Mouse (Mus musculus) neural tube, embryonic 12.5 days (tissue): Measurements from ENCODE around the gene Arhgef7. TPM values are rescaled to one million over a fixed set of nuclear protein-coding genes. Genes with fewer than 3 reads are reported as not detected.

Experiments used
- ATAC-seq: fragments of 200-750 bp; cut with Nextera tagmentation; 2 replicates; pipeline ENCODE4 v1.8.0; 2017; ENCODE audit warnings: low read depth, mild to moderate bottlenecking, moderate TSS enrichment, moderate library complexity; ENCODE audit not compliant: low FRiP score
- H3K27ac ChIP-seq: fragments of 300-500 bp; sonication (generic); 2 replicates; pipeline ENCODE4 v1.5.1; 2016
- H3K27me3 ChIP-seq: fragments of 300-500 bp; sonication (generic); replicated peaks from 2 replicates; pipeline ENCODE4 v1.6.1; 2016; ENCODE audit warnings: mild to moderate bottlenecking
- H3K36me3 ChIP-seq: fragments of 300-500 bp; sonication (generic); 2 replicates; pipeline ENCODE4 v1.6.1; 2016; ENCODE audit warnings: mild to moderate bottlenecking
- H3K4me1 ChIP-seq: fragments of 300-500 bp; sonication (generic); 2 replicates; pipeline ENCODE4 v1.6.1; 2016
- H3K4me2 ChIP-seq: fragments of 300-500 bp; sonication (generic); replicated peaks from 2 replicates; pipeline ENCODE4 v1.6.1; 2016; ENCODE audit warnings: mild to moderate bottlenecking
- H3K4me3 ChIP-seq: fragments of 300-500 bp; sonication (generic); 2 replicates; pipeline ENCODE4 v1.5.1; 2016
- H3K9ac ChIP-seq: fragments of 300-500 bp; sonication (generic); 2 replicates; pipeline ENCODE4 v1.6.1; 2016; ENCODE audit warnings: mild to moderate bottlenecking
- H3K9me3 ChIP-seq: fragments of 300-500 bp; sonication (generic); 2 replicates; pipeline ENCODE4 v1.6.1; 2016; ENCODE audit warnings: mild to moderate bottlenecking
- WGBS: fragments of 180-500 bp; shearing (Covaris S2); methylation state at CpG from one replicate; pipeline ENCODE4 v1.1.7; 2016; 5-methylcytosine and 5-hydroxymethylcytosine counted together
- polyA plus RNA-seq: library from polyadenylated mRNA; unstranded; fragments of >200 nt; fragmentation: Nextera tagmentation; extraction: Ambion mirVana; gene quantifications from 2 replicates; pipeline ENCODE4 v1.2.1, GENCODE M21; 2016

The Arhgef7 gene
- polyA plus RNA-seq, 1 experiment from 2014 or later: 83.7 TPM

DNA sequence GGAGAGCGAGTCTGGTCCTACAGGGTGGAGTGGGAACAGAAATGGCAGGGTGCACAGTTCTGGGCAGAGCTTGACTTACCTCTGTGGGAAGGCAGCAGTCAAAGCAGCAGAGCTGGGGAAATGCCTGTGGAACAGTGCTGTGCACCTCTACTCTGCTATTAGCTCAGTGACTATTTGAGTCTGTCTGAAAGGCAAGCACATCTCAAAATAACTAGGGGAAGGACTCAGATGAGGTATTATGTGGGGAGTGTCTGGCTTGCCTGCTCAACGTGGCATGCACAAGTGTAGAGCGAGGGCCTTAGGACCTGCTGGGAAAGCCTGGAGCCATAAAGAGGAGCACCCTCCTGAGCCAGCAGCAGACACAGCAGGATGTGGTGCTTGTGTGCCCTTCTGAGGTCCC is 79.8 kb downstream of the Arhgef7 start:
- ATAC-seq: no peak
- Histone ChIP-seq H3K9me3 (no peaks in the 10 kb centered on the region), H3K27me3 (no peaks in the 10 kb centered on the region), H3K27ac (no peak overlapping the region), H3K9ac (no peak overlapping the region), H3K36me3 (peaks cover 94% of the 10 kb centered on the region), H3K4me1 (no peaks in the 10 kb centered on the region), H3K4me2 (no peak overlapping the region), H3K4me3 (no peak overlapping the region)
- 90% methylated on average over 3 of the region's 3 CpGs for WGBS

GRCm38 (mm10) chr8:11808047-11808446 is 80.5 kb downstream of the Arhgef7 start:
- no peak overlapping the region for H3K4me3 ChIP-seq
- WGBS: 94% methylated on average over 5 of the region's 5 CpGs
- peaks cover 94% of the 10 kb centered on the region for H3K36me3 ChIP-seq
- H3K9me3 ChIP-seq: no peaks in the 10 kb centered on the region
- no peak overlapping the region for H3K27ac ChIP-seq
- H3K9ac ChIP-seq: no peak overlapping the region
- ATAC-seq: no peak
- no peaks in the 10 kb centered on the region for H3K4me1 ChIP-seq
- H3K4me2 ChIP-seq: no peak overlapping the region
- no peaks in the 10 kb centered on the region for H3K27me3 ChIP-seq

DNA sequence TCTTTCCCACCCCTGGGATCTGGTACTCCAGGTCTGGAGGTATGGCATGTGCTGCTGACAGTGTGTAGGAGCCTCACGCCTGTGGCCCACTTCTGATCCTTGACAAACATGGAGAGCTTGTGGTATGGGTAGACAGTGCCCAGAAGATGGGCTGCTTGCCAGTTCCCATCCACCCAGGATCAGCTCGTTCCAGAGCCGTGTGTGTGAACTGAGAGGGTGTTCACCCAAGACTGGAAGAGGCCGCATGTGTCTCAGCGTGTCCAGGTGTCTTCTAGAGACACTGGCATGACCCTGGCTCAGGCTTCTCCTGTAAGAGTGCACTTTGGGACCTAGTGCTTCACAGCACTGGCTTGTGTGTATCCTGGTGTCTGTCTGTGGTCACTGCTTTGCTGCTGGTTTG is 82.9 kb downstream of the Arhgef7 start:
- no peak overlapping the region for H3K9ac ChIP-seq
- no peak overlapping the region for H3K27ac ChIP-seq
- 94% methylated on average over 5 of the region's 5 CpGs for WGBS
- no peaks in the 10 kb centered on the region for H3K27me3 ChIP-seq
- no peaks in the 10 kb centered on the region for H3K9me3 ChIP-seq
- no peaks in the 10 kb centered on the region for H3K4me1 ChIP-seq
- no peak overlapping the region for H3K4me2 ChIP-seq
- no peak overlapping the region for H3K4me3 ChIP-seq
- H3K36me3 ChIP-seq: peaks cover 95% of the 10 kb centered on the region
- ATAC-seq: no peak

DNA sequence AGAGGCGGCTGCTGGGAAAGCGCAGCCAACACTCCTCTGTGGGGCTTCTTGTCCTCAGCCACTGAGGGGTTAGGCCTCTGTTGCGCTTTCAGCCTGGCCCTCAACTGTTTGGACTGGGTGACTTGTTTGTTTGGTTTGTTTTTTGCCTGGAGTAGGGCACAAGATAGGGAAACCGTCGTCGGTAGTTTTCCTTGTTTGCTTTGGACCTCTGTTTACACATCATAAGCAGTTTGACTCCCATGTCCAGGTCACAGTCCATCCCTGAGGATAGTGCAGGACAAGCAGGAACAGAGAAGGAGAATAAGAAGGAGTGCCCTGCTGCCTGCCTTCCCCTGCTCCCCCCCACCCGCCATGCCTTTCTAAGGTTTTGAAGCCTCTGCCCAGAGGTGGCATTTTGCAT is 86.3 kb downstream of the Arhgef7 start:
- ATAC-seq: no peak
- WGBS: 84% methylated on average over 7 of the region's 7 CpGs
- Histone ChIP-seq H3K9me3 (no peaks in the 10 kb centered on the region), H3K9ac (no peak overlapping the region), H3K27me3 (no peaks in the 10 kb centered on the region), H3K27ac (no peak overlapping the region), H3K4me2 (no peak overlapping the region), H3K4me3 (no peak overlapping the region), H3K36me3 (peaks cover 95% of the 10 kb centered on the region), H3K4me1 (no peaks in the 10 kb centered on the region)

DNA sequence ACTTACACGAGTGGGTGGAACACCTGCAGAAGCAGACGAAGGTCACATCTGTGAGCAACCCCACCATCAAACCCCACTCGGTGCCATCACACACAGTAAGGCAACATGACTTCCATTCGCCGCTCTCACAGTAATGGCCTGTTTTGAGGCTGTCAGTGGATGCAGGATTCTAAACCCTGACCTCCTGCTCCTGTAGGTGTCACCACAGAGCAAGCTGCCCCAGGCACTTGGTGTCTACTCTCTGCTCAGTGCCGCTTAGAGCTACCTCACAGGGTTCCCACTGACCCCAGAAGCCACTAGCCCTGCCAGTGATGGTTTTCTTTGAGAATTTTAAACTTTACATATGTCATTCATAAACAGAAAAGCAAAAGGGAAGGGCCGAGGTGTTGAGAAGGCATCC is 87.7 kb downstream of the Arhgef7 start:
- Histone ChIP-seq H3K4me1 (no peaks in the 10 kb centered on the region), H3K27ac (no peak overlapping the region), H3K4me2 (no peak overlapping the region), H3K9me3 (no peaks in the 10 kb centered on the region), H3K36me3 (peaks cover 95% of the 10 kb centered on the region), H3K4me3 (no peak overlapping the region), H3K27me3 (no peaks in the 10 kb centered on the region), H3K9ac (no peak overlapping the region)
- ATAC-seq: no peak
- WGBS: 83% methylated on average over 7 of the region's 7 CpGs

DNA sequence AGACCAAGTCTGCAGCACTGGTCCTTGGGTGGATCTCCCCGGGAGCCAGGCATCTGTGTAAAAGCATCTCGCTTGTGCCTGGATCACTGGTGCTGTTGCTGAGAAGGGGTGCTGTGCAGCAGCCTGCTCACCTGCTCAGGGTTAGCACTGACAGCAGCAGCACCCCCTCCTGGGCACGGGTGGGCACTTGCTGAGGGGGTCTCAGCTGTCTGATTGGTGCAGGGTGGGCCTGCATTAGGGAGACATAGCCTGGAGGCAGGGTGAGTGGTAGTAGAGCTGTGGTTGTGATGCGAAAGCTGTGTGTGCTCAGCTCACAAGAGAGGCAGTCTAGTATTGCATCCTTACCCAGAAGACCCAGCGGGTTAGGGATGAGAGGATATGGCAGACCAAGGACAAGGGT is 92.6 kb downstream of the Arhgef7 start:
- Histone ChIP-seq H3K4me2 (no peak overlapping the region), H3K27ac (no peak overlapping the region), H3K27me3 (no peaks in the 10 kb centered on the region), H3K4me1 (no peaks in the 10 kb centered on the region), H3K4me3 (no peak overlapping the region), H3K9ac (no peak overlapping the region), H3K36me3 (peaks cover 96% of the 10 kb centered on the region), H3K9me3 (no peaks in the 10 kb centered on the region)
- no peak for ATAC-seq
- 91% methylated on average over 5 of the region's 5 CpGs for WGBS

GRCm38 (mm10) chr8:11820568-11820967 is 93.0 kb downstream of the Arhgef7 start:
- H3K36me3 ChIP-seq: peaks cover 96% of the 10 kb centered on the region
- no peaks in the 10 kb centered on the region for H3K9me3 ChIP-seq
- H3K4me2 ChIP-seq: no peak overlapping the region
- H3K9ac ChIP-seq: no peak overlapping the region
- no peak for ATAC-seq
- H3K27me3 ChIP-seq: no peaks in the 10 kb centered on the region
- H3K27ac ChIP-seq: no peak overlapping the region
- WGBS: 86% methylated on average over 5 of the region's 5 CpGs
- no peak overlapping the region for H3K4me3 ChIP-seq
- H3K4me1 ChIP-seq: no peaks in the 10 kb centered on the region

DNA sequence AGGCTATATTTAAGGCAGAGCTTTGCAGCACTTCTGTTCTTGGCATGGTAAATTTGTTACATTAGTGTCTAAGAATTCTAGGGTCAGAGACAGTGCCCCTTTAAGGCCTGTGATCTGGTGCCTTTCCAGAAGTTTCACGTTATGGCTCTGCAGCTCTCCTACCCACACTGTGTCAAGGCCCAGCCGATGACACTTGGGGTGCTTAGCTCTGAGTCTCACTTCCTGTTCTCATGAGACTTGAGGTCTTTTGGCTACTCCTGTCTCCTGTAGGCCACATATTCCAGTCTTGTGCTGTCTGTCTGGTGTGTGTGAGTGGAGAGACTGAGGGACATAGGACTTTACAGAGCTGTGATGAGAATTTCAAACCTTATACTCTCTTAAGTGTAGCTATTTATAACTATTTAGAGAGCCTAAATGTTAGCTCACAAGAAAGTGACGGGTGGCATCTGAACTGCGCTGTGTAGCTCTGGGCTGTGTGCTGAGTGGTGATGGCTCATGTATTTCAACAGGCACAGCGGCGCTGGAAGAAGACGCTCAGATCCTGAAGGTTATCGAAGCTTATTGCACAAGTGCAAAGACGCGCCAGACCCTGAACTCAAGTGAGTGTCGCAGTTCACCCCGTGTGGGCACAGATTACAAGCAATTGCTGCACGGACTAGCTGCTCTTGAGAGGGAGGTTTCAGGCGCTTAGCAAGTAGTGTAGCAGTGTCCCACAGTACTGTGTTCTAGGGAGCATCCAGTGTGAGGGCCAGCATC is 94.1 kb downstream of the Arhgef7 start:
- ATAC-seq: no peak

GRCm38 (mm10) chr8:11822550-11823060 is 95.1 kb downstream of the Arhgef7 start:
- Histone ChIP-seq H3K4me2 (no peak overlapping the region), H3K36me3 (peaks cover 96% of the 10 kb centered on the region), H3K4me3 (no peak overlapping the region), H3K27ac (no peak overlapping the region), H3K9me3 (no peaks in the 10 kb centered on the region), H3K4me1 (no peaks in the 10 kb centered on the region), H3K27me3 (no peaks in the 10 kb centered on the region), H3K9ac (no peak overlapping the region)
- WGBS: 83% methylated on average over 9 of the region's 9 CpGs
- no peak for ATAC-seq

More for the DNA sequence above, 94.1 kb downstream of the Arhgef7 start:
- 95% methylated on average over 14 of the region's 14 CpGs for WGBS
- no peak overlapping the region for H3K4me3 ChIP-seq
- no peaks in the 10 kb centered on the region for H3K9me3 ChIP-seq
- H3K36me3 ChIP-seq: peaks cover 96% of the 10 kb centered on the region
- H3K27me3 ChIP-seq: no peaks in the 10 kb centered on the region
- H3K9ac ChIP-seq: no peak overlapping the region
- no peaks in the 10 kb centered on the region for H3K4me1 ChIP-seq
- no peak overlapping the region for H3K27ac ChIP-seq
- no peak overlapping the region for H3K4me2 ChIP-seq

- no peak overlapping the region for H3K9ac ChIP-seq
- no peaks in the 10 kb centered on the region for H3K27me3 ChIP-seq
- no peak overlapping the region for H3K27ac ChIP-seq
- peaks cover 75% of the 10 kb centered on the region for H3K36me3 ChIP-seq
- no peaks in the 10 kb centered on the region for H3K9me3 ChIP-seq
- 56% methylated on average over 3 of the region's 3 CpGs for WGBS
- H3K4me2 ChIP-seq: no peak overlapping the region
- no peak overlapping the region for H3K4me3 ChIP-seq
- ATAC-seq: no peak
- peaks cover 9% of the 10 kb centered on the region for H3K4me1 ChIP-seq
Observed at GRCm38 (mm10) chr8:11825756-11826155, 98.2 kb downstream of the Arhgef7 start.

- H3K27ac ChIP-seq: no peak overlapping the region
- no peak overlapping the region for H3K4me3 ChIP-seq
- H3K4me2 ChIP-seq: no peak overlapping the region
- H3K9me3 ChIP-seq: no peaks in the 10 kb centered on the region
- WGBS: 83% methylated on average over 3 of the region's 3 CpGs
- H3K9ac ChIP-seq: no peak overlapping the region
- peaks cover 9% of the 10 kb centered on the region for H3K4me1 ChIP-seq
- no peak for ATAC-seq
- no peaks in the 10 kb centered on the region for H3K27me3 ChIP-seq
- H3K36me3 ChIP-seq: peaks cover 65% of the 10 kb centered on the region
Observed at GRCm38 (mm10) chr8:11827312-11827711, 99.8 kb downstream of the Arhgef7 start.

DNA sequence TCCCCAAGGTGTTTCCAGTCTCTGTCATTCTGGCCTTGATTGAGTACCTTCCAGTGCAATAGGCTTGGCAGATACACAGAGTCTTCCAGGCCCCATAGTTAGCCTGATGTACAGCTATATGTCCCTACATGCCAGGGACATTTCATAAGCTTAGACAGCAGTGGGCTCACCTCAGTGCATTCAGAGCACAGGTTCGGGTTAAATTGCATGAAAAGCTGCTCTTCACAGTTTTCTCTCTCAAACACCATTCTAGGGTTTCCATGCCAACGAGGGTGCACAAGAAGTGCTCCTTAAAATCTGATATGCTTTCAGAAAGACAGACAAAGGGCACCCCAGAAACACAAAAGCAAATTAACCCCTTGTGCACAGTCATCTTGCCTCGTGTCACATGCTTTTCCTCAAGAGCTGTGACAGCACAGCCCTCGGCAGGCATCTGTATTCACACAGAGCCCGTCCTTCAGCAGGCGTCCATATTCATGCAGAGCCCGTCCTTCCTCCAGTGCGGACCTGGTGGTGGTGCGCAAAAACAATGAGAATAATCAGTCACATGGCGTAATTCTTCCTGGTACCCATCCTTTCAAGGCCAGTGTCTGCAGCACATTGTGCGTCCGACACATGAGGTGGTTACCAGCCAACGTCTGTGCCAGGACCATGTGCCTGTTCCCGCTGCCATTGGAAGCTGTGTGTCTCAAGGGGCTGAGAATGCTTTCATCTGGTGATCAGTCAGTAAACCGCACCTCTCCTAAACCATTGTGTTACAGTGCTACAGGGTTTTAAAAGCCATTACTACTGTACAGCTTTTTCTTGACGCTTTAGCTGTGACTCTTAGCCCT is 102.9 kb downstream of the Arhgef7 start:
- Histone ChIP-seq H3K27ac (no peak overlapping the region), H3K4me3 (no peak overlapping the region), H3K9me3 (no peaks in the 10 kb centered on the region), H3K4me2 (no peak overlapping the region), H3K27me3 (no peaks in the 10 kb centered on the region), H3K36me3 (peaks cover 67% of the 10 kb centered on the region), H3K9ac (no peak overlapping the region), H3K4me1 (peaks cover 9% of the 10 kb centered on the region)
- 42% methylated on average over 16 of the region's 16 CpGs for WGBS
- 0 out of 2 replicates have a peak, but pooled peaks have one; percentile 21 for ATAC-seq
